Comparison of ENCODE assay signal across 1 mouse cellular context in the genomic region with DNA sequence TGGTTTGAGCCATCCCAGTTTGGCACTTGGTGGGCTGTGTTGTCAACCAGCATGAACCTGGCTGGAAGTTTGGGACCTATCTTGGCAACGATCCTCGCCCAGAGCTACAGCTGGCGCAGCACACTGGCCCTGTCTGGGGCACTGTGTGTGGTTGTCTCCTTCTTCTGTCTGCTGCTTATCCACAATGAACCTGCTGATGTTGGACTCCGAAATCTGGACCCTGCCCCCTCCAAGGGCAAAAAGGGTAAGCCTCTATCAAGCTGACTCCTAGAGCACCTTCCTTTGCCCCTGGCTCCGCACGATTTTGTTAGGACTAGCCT.
TF ChIP-seq lines count a peak whose summit lies in the region.

No protein-coding gene starts in this region.

TF ChIP-seq in CH12.LX, 34 proteins besides CTCF, POLR2A, EP300 and RAD21:
- TF ChIP-seq NELFE (IDR thresholded peaks at IDR 0.05; ENCODE audit: low read depth, low read length) (no peak), ETS1 (conservative IDR thresholded peaks at IDR 0.05; ENCODE audit: low read depth, low read length) (no peak), ELF1 (IDR thresholded peaks at IDR 0.05; ENCODE audit: low read depth, low read length) (no peak), RCOR1 (conservative IDR thresholded peaks at IDR 0.05; ENCODE audit: low read depth, low read length) (no peak), IRF4 (IDR thresholded peaks at IDR 0.05; ENCODE audit: low read depth, low read length) (no peak), ZKSCAN1 (IDR thresholded peaks at IDR 0.05; ENCODE audit: borderline replicate concordance, low read depth, low read length) (no peak), MAX (IDR thresholded peaks at IDR 0.05; ENCODE audit: low read length) (no peak), JUN (IDR thresholded peaks at IDR 0.05; ENCODE audit: insufficient read depth, low read depth, low read length) (no peak), MXI1 (IDR thresholded peaks at IDR 0.05; ENCODE audit: low read depth, low read length) (no peak), JUND (conservative IDR thresholded peaks at IDR 0.05; ENCODE audit: low read depth, low read length) (no peak), PAX5 (IDR thresholded peaks at IDR 0.05; ENCODE audit: low read length) (no peak), TBP (conservative IDR thresholded peaks at IDR 0.05; ENCODE audit: low read depth, low read length) (no peak), MAFK (IDR thresholded peaks at IDR 0.05; ENCODE audit: insufficient replicate concordance, low read length) (no peak), SMC3 (IDR thresholded peaks at IDR 0.05; ENCODE audit: low read depth, low read length) (no peak), TCF12 (IDR thresholded peaks at IDR 0.05; ENCODE audit: low read depth, low read length) (no peak), MEF2A (IDR thresholded peaks at IDR 0.05; ENCODE audit: borderline replicate concordance, low read depth, low read length) (no peak), MYC (IDR thresholded peaks at IDR 0.05; ENCODE audit: low read depth, low read length) (no peak), MAZ (IDR thresholded peaks at IDR 0.05; ENCODE audit: low read depth, low read length) (no peak)
TF ChIP-seq in CH12.LX: peak in this region for 0.
